Mouse (Mus musculus) CD4-positive naive resting alpha-beta T cell, adult 76 days (primary cell): ENCODE measurements around the gene Trdn. TPM values are rescaled to one million over a fixed set of nuclear protein-coding genes. Genes with fewer than 3 reads are reported as not detected.

ENCODE experiments used
- total RNA-seq: library from RNA; stranded (reverse); gene quantifications from one replicate; pipeline ENCODE4 v1.2.4, GENCODE M21; 2023

The Trdn gene
- not detected for total RNA-seq

GRCm38 (mm10) chr10:33080254-33080653 is at the start of gene Trdn:
Gene Trdn, plus strand, starts transcription at chr10:33080554.

Other genes with a start within 250 kb of the Trdn start
- not detected for gene Nkain2, start 190.1 kb upstream of the Trdn start, total RNA-seq